Mouse (Mus musculus): ENCODE measurements around the gene Gm10643. TPM values are rescaled to one million over a fixed set of nuclear protein-coding genes. Genes with fewer than 3 reads are reported as not detected.

Gm10643 gene
- polyA plus RNA-seq, 1 experiment from 2014 or later = 2.4 TPM

- no peak overlapping the region for H3K27ac ChIP-seq (replicated peaks; ENCODE audit: low read depth, low read length)
- DNase-seq (no peak), ATAC-seq (ENCODE audit: low FRiP score, low TSS enrichment) (no peak)
- no peaks in the 10 kb centered on the region for H3K27me3 ChIP-seq (ENCODE audit: control insufficient read depth, insufficient read depth, low read length)
- WGBS = 82% methylated on average over 12 of the region's 12 CpGs
- H3K9ac ChIP-seq (replicated peaks; ENCODE audit: low read length) = no peak overlapping the region
- no peaks in the 10 kb centered on the region for H3K36me3 ChIP-seq (ENCODE audit: control insufficient read depth, insufficient read depth, low read length)
- peaks cover 27% of the 10 kb centered on the region for H3K4me1 ChIP-seq (ENCODE audit: control insufficient read depth, insufficient read depth, low read length)
- H3K4me2 ChIP-seq (ENCODE audit: low read length) = peak overlapping the region; percentile 56
- H3K9me3 ChIP-seq (ENCODE audit: control insufficient read depth, low read length) = no peaks in the 10 kb centered on the region
- H3K4me3 ChIP-seq (replicated peaks; ENCODE audit: low read depth, low read length) = no peak overlapping the region
Observed at GRCm38 (mm10) chr8:84068316-84069035, 3.5 kb upstream of the Gm10643 start.

- peak overlapping the region; percentile 99 for H3K4me3 ChIP-seq (replicated peaks; ENCODE audit: low read depth, low read length)
- peak overlapping the region; percentile 56 for H3K4me2 ChIP-seq (ENCODE audit: low read length)
- H3K4me1 ChIP-seq (ENCODE audit: control insufficient read depth, insufficient read depth, low read length) = peaks cover 21% of the 10 kb centered on the region
- H3K36me3 ChIP-seq (ENCODE audit: control insufficient read depth, insufficient read depth, low read length) = no peaks in the 10 kb centered on the region
- WGBS = 92% methylated on average over 7 of the region's 7 CpGs
- no peak overlapping the region for H3K27ac ChIP-seq (replicated peaks; ENCODE audit: low read depth, low read length)
- H3K27me3 ChIP-seq (ENCODE audit: control insufficient read depth, insufficient read depth, low read length) = no peaks in the 10 kb centered on the region
- ATAC-seq (ENCODE audit: low FRiP score, low TSS enrichment) (no peak), DNase-seq (no peak)
- no peaks in the 10 kb centered on the region for H3K9me3 ChIP-seq (ENCODE audit: control insufficient read depth, low read length)
- H3K9ac ChIP-seq (replicated peaks; ENCODE audit: low read length) = no peak overlapping the region
Observed at GRCm38 (mm10) chr8:84067911-84068310, 3.0 kb upstream of the Gm10643 start.

- Histone ChIP-seq H3K4me3 (replicated peaks; ENCODE audit: low read depth, low read length) (peak overlapping the region; percentile 99), H3K9me3 (ENCODE audit: control insufficient read depth, low read length) (no peaks in the 10 kb centered on the region), H3K4me1 (ENCODE audit: control insufficient read depth, insufficient read depth, low read length) (peaks cover 21% of the 10 kb centered on the region), H3K27ac (replicated peaks; ENCODE audit: low read depth, low read length) (peak overlapping the region; percentile 96), H3K36me3 (ENCODE audit: control insufficient read depth, insufficient read depth, low read length) (no peaks in the 10 kb centered on the region), H3K27me3 (ENCODE audit: control insufficient read depth, insufficient read depth, low read length) (no peaks in the 10 kb centered on the region), H3K9ac (replicated peaks; ENCODE audit: low read length) (peak overlapping the region; percentile 81), H3K4me2 (ENCODE audit: low read length) (peak overlapping the region; percentile 56)
- WGBS = under 1% methylated on average over 52 of the region's 58 CpGs
- DNase-seq (peak; percentile 94), ATAC-seq (ENCODE audit: low FRiP score, low TSS enrichment) (peak; percentile 74)
Observed at GRCm38 (mm10) chr8:84067047-84067573, 2.2 kb upstream of the Gm10643 start.

- under 1% methylated on average over 51 of the region's 51 CpGs for WGBS
- Histone ChIP-seq H3K9ac (replicated peaks; ENCODE audit: low read length) (peak within 1 kb of the TSS; percentile 81), H3K4me1 (ENCODE audit: control insufficient read depth, insufficient read depth, low read length) (peaks cover 21% of the 10 kb centered on the region), H3K27ac (replicated peaks; ENCODE audit: low read depth, low read length) (peak within 1 kb of the TSS; percentile 96), H3K4me3 (replicated peaks; ENCODE audit: low read depth, low read length) (peak within 1 kb of the TSS; percentile 99), H3K27me3 (ENCODE audit: control insufficient read depth, insufficient read depth, low read length) (no peaks in the 10 kb centered on the region), H3K9me3 (ENCODE audit: control insufficient read depth, low read length) (no peaks in the 10 kb centered on the region), H3K36me3 (ENCODE audit: control insufficient read depth, insufficient read depth, low read length) (no peaks in the 10 kb centered on the region), H3K4me2 (ENCODE audit: low read length) (peak within 1 kb of the TSS; percentile 84)
- ATAC-seq (ENCODE audit: low FRiP score, low TSS enrichment) (peak; percentile 99), DNase-seq (peak; percentile 99)
Observed at GRCm38 (mm10) chr8:84066291-84066930, 1.5 kb upstream of the Gm10643 start, which contains the start of gene Rfx1. Gene Rfx1 (plus strand): TSS chr8:84066834.

GRCm38 (mm10) chr8:84065457-84066072 lies 628 bp upstream of the Gm10643 start:
- Histone ChIP-seq H3K36me3 (ENCODE audit: control insufficient read depth, insufficient read depth, low read length) (no peaks in the 10 kb centered on the region), H3K4me2 (ENCODE audit: low read length) (peak overlapping the region; percentile 84), H3K27ac (replicated peaks; ENCODE audit: low read depth, low read length) (peak overlapping the region; percentile 77; the same call in 1 of the 2 replicates), H3K4me3 (replicated peaks; ENCODE audit: low read depth, low read length) (peak overlapping the region; percentile 99), H3K9ac (replicated peaks; ENCODE audit: low read length) (peak overlapping the region; percentile 50), H3K9me3 (ENCODE audit: control insufficient read depth, low read length) (no peaks in the 10 kb centered on the region), H3K4me1 (ENCODE audit: control insufficient read depth, insufficient read depth, low read length) (peaks cover 21% of the 10 kb centered on the region), H3K27me3 (ENCODE audit: control insufficient read depth, insufficient read depth, low read length) (no peaks in the 10 kb centered on the region)
- 27% methylated on average over 5 of the region's 5 CpGs for WGBS
- ATAC-seq (ENCODE audit: low FRiP score, low TSS enrichment) (no peak), DNase-seq (no peak)

- 78% methylated on average over 8 of the region's 8 CpGs for WGBS
- Histone ChIP-seq H3K4me3 (replicated peaks; ENCODE audit: low read depth, low read length) (no peak overlapping the region), H3K9ac (replicated peaks; ENCODE audit: low read length) (no peak overlapping the region), H3K9me3 (ENCODE audit: control insufficient read depth, low read length) (no peaks in the 10 kb centered on the region), H3K4me2 (ENCODE audit: low read length) (no peak overlapping the region), H3K36me3 (ENCODE audit: control insufficient read depth, insufficient read depth, low read length) (no peaks in the 10 kb centered on the region), H3K27ac (replicated peaks; ENCODE audit: low read depth, low read length) (no peak overlapping the region), H3K27me3 (ENCODE audit: control insufficient read depth, insufficient read depth, low read length) (no peaks in the 10 kb centered on the region), H3K4me1 (ENCODE audit: control insufficient read depth, insufficient read depth, low read length) (peaks cover 17% of the 10 kb centered on the region)
- no peak for ATAC-seq (ENCODE audit: low FRiP score, low TSS enrichment)
- DNase-seq = no peak
Observed at GRCm38 (mm10) chr8:84063861-84064610, 901 bp downstream of the Gm10643 start.

- Histone ChIP-seq H3K27ac (replicated peaks; ENCODE audit: low read depth, low read length) (no peak overlapping the region), H3K4me2 (ENCODE audit: low read length) (no peak overlapping the region), H3K36me3 (ENCODE audit: control insufficient read depth, insufficient read depth, low read length) (no peaks in the 10 kb centered on the region), H3K9ac (replicated peaks; ENCODE audit: low read length) (no peak overlapping the region), H3K27me3 (ENCODE audit: control insufficient read depth, insufficient read depth, low read length) (no peaks in the 10 kb centered on the region), H3K9me3 (ENCODE audit: control insufficient read depth, low read length) (no peaks in the 10 kb centered on the region), H3K4me1 (ENCODE audit: control insufficient read depth, insufficient read depth, low read length) (no peaks in the 10 kb centered on the region), H3K4me3 (replicated peaks; ENCODE audit: low read depth, low read length) (no peak overlapping the region)
- DNase-seq = no peak
- no peak for ATAC-seq (ENCODE audit: low FRiP score, low TSS enrichment)
- WGBS = 96% methylated on average over 2 of the region's 2 CpGs
Observed at GRCm38 (mm10) chr8:84060245-84060644, 4.7 kb downstream of the Gm10643 start.

- H3K27me3 ChIP-seq (ENCODE audit: control insufficient read depth, insufficient read depth, low read length) = no peaks in the 10 kb centered on the region
- H3K36me3 ChIP-seq (ENCODE audit: control insufficient read depth, insufficient read depth, low read length) = no peaks in the 10 kb centered on the region
- no peak overlapping the region for H3K27ac ChIP-seq (replicated peaks; ENCODE audit: low read depth, low read length)
- H3K4me2 ChIP-seq (ENCODE audit: low read length) = no peak overlapping the region
- no peak overlapping the region for H3K9ac ChIP-seq (replicated peaks; ENCODE audit: low read length)
- H3K4me1 ChIP-seq (ENCODE audit: control insufficient read depth, insufficient read depth, low read length) = no peaks in the 10 kb centered on the region
- WGBS = 90% methylated on average over 2 of the region's 2 CpGs
- no peaks in the 10 kb centered on the region for H3K9me3 ChIP-seq (ENCODE audit: control insufficient read depth, low read length)
- no peak overlapping the region for H3K4me3 ChIP-seq (replicated peaks; ENCODE audit: low read depth, low read length)
- DNase-seq = no peak
- ATAC-seq (ENCODE audit: low FRiP score, low TSS enrichment) = no peak
Observed at GRCm38 (mm10) chr8:84059226-84059625, 5.7 kb downstream of the Gm10643 start.
